Mouse (Mus musculus) embryonic facial prominence, embryonic 13.5 days (tissue): Measurements from ENCODE around the gene Gng4. TPM values are rescaled to one million over a fixed set of nuclear protein-coding genes. Genes with fewer than 3 reads are reported as not detected.

ENCODE experiments used
- ATAC-seq: fragments of 200-750 bp; cut with Nextera tagmentation; 2 replicates; pipeline ENCODE4 v1.8.0; 2017; ENCODE audit warnings: low read depth; ENCODE audit not compliant: insufficient number of reproducible peaks, insufficient read depth, low FRiP score, low TSS enrichment
- H3K27ac ChIP-seq: fragments of 300-500 bp; sonication (generic); 2 replicates; pipeline ENCODE4 v1.5.1; 2015; ENCODE audit warnings: moderate library complexity, mild to moderate bottlenecking, inconsistent platforms
- H3K27me3 ChIP-seq: fragments of 300-500 bp; sonication (generic); 2 replicates; pipeline ENCODE4 v1.6.1; 2015; ENCODE audit warnings: mild to moderate bottlenecking, inconsistent platforms
- H3K36me3 ChIP-seq: fragments of 300-500 bp; sonication (generic); 2 replicates; pipeline ENCODE4 v1.6.1; 2015; ENCODE audit warnings: mild to moderate bottlenecking, inconsistent platforms
- H3K4me1 ChIP-seq: fragments of 300-500 bp; sonication (generic); 2 replicates; pipeline ENCODE4 v1.6.1; 2015; ENCODE audit warnings: inconsistent platforms
- H3K4me2 ChIP-seq: fragments of 300-500 bp; sonication (generic); 2 replicates; pipeline ENCODE4 v1.6.1; 2015; ENCODE audit warnings: moderate library complexity, mild to moderate bottlenecking, inconsistent platforms
- H3K4me3 ChIP-seq: fragments of 300-500 bp; sonication (generic); 2 replicates; pipeline ENCODE4 v1.5.1; 2015; ENCODE audit warnings: mild to moderate bottlenecking, inconsistent platforms
- H3K9ac ChIP-seq: fragments of 300-500 bp; sonication (generic); 2 replicates; pipeline ENCODE4 v1.6.1; 2015; ENCODE audit warnings: mild to moderate bottlenecking, inconsistent platforms
- H3K9me3 ChIP-seq: fragments of 300-500 bp; sonication (generic); 2 replicates; pipeline ENCODE4 v1.6.1; 2016; ENCODE audit warnings: inconsistent platforms
- WGBS: fragments of 180-500 bp; shearing (Covaris S2); methylation state at CpG from one replicate; pipeline ENCODE4 v1.1.7; 2015; ENCODE audit warnings: mixed read lengths; 5-methylcytosine and 5-hydroxymethylcytosine counted together
- polyA plus RNA-seq: library from polyadenylated mRNA; unstranded; fragments of >200 nt; fragmentation: Nextera tagmentation; extraction: Ambion mirVana; gene quantifications from 2 replicates; pipeline ENCODE4 v1.2.1, GENCODE M21; 2015

The Gng4 gene
- polyA plus RNA-seq, 1 experiment from 2014 or later = 6.0 TPM

DNA sequence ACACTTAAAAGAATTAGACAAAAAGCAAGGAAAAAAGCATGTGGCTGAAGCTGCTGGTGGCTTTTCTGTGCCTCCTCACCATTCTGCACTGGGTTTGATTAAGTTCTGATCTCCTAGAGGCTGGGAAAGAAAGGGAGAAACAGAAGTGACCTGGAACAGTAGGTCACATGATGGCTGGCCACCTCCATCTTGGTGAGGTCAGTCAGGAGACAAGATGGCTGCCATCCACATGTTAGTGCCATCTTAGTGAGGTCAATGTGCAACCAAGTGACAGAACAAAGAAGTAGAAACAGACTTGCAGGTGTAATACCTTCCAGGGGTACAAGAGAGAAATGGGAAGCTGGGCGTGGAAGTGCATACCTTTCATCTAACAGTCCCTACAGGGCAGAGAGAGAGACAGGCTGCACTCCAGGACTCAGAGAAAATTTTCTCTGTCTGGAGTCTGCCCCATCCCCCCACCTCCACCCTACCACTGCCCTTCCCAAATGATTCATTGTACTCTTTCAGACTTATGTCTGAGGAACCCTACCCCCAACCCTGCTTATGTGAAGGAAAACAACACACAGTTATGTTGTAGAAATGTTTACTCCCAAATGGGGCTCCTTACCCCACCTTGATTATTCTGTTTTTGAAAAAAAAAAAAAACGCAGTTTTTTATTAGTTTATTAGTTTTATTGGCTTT is 83.4 kb downstream of the Gng4 start:
- H3K36me3 ChIP-seq = no peaks in the 10 kb centered on the region
- H3K4me3 ChIP-seq = no peak overlapping the region
- no peak overlapping the region for H3K9ac ChIP-seq
- no peaks in the 10 kb centered on the region for H3K4me1 ChIP-seq
- no peak overlapping the region for H3K27ac ChIP-seq
- no peaks in the 10 kb centered on the region for H3K27me3 ChIP-seq
- H3K9me3 ChIP-seq = no peaks in the 10 kb centered on the region
- no peak overlapping the region for H3K4me2 ChIP-seq
- WGBS = 73% methylated on average over 2 of the region's 2 CpGs
- ATAC-seq = no peak

DNA sequence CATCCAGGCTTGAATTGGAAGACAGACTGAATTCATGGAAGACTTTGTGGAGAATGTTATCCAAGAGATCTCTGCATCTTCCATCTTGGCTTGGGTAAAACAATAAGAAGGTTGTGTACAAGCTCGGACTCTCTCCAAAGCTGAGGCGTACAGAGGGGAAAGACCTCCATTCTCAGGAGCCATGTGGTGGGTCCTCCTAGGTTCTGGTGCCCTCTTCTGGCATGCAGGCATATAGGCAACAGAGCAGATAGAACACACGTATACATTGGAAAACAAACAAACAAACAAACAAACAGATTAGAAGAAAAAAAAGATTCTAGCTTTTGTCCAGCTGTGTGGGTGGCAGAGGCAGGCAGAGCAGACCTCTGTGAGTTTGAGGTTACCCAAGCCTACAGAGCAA is 84.1 kb downstream of the Gng4 start:
- H3K4me1 ChIP-seq = no peaks in the 10 kb centered on the region
- WGBS = 11% methylated on average over 3 of the region's 3 CpGs
- ATAC-seq = no peak
- no peak overlapping the region for H3K4me3 ChIP-seq
- no peaks in the 10 kb centered on the region for H3K36me3 ChIP-seq
- H3K27ac ChIP-seq = no peak overlapping the region
- no peaks in the 10 kb centered on the region for H3K9me3 ChIP-seq
- no peak overlapping the region for H3K4me2 ChIP-seq
- no peaks in the 10 kb centered on the region for H3K27me3 ChIP-seq
- H3K9ac ChIP-seq = no peak overlapping the region

Other genes with a start within 250 kb of the Gng4 start
- 4.2 and 5.4 TPM in 2 replicates for gene Lyst, start 193.7 kb upstream of the Gng4 start, polyA plus RNA-seq
- gene B3galnt2, start 170.4 kb downstream of the Gng4 start, polyA plus RNA-seq = 37.6 and 40.6 TPM in 2 replicates